ENCODE assay signal across 20 mouse cellular contexts in genomic region chr16:72772348-72772747, GRCm38 (mm10).
A peak's percentile ranks its signal among the peaks of the same experiment; 100 is the strongest.
DNase-seq lines count a peak whose midpoint lies in the region; ATAC-seq lines count a peak whose summit lies in the region.
"Had no signal": no experiment of that assay in that cellular context is flagged by ENCODE, and none has a peak within 500 bp of the region (broad histone marks: within the 10 kb centered on the region; RNA-seq: fewer than 3 reads in every experiment).

No protein-coding gene starts in this region.

- no peak for ATAC-seq in embryonic facial prominence, embryonic 11.5 days (replicated peaks; ENCODE audit: insufficient number of reproducible peaks, low FRiP score, low TSS enrichment, low read depth)
- ATAC-seq in forebrain, embryonic 14.5 days = peak; percentile 86
- peak; percentile 62; the same call in 1 of the 2 replicates for ATAC-seq in midbrain, embryonic 12.5 days (ENCODE audit: low FRiP score, low read depth)
- ATAC-seq: activated CD4-positive, CD25-positive, alpha-beta regulatory T cell, adult 4 months; CD4-positive, CD25-positive, alpha-beta regulatory T cell, adult 4 months; intestine, embryonic 15.5 days had no signal

- H3K36me3 ChIP-seq in embryonic facial prominence, embryonic 11.5 days (replicated peaks; ENCODE audit: control insufficient read depth, insufficient read depth, low read depth, low read length) = no peaks in the 10 kb centered on the region
- H3K36me3 ChIP-seq in embryonic facial prominence, embryonic 10.5 days (replicated peaks) = no peaks in the 10 kb centered on the region
- H3K36me3 ChIP-seq in forebrain, embryonic 14.5 days (ENCODE audit: control insufficient read depth, insufficient read depth, low read length) = no peaks in the 10 kb centered on the region
- H3K36me3 ChIP-seq in midbrain, embryonic 12.5 days = no peaks in the 10 kb centered on the region
- H3K36me3 ChIP-seq: heart, embryonic 15.5 days; intestine, embryonic 15.5 days; limb, embryonic 10.5 days had no signal

- H3K4me2 ChIP-seq in embryonic facial prominence, embryonic 11.5 days (ENCODE audit: low read depth, low read length) = no peak overlapping the region
- no peak overlapping the region for H3K4me2 ChIP-seq in forebrain, embryonic 14.5 days (ENCODE audit: low read length)
- H3K4me2 ChIP-seq in midbrain, embryonic 12.5 days (replicated peaks) = 0 out of 2 replicates have a peak overlapping the region, but pooled peaks have one; percentile 6
- H3K4me2 ChIP-seq: heart, embryonic 15.5 days; intestine, embryonic 15.5 days had no signal

- DNase-seq in embryonic facial prominence, embryonic 11.5 days (ENCODE audit: low spot score) = peak; percentile 38
- no peak for DNase-seq in embryonic facial prominence, embryonic 10.5 days (ENCODE audit: low spot score)
- peak; percentile 44 for DNase-seq in brain, adult 2 months (ENCODE audit: low read depth, low spot score)
- DNase-seq in forebrain, embryonic 14.5 days (ENCODE audit: low spot score) = peak; percentile 76
- no peak for DNase-seq in urinary bladder, postnatal 4 days (ENCODE audit: low spot score in 2 of 2)
- DNase-seq in MN1 (ENCODE audit: low spot score) = no peak
- DNase-seq in lung, adult 18-20 months = no peak
- DNase-seq: adrenal gland, postnatal 10 days; cerebellum, postnatal 36 days; heart, adult 2 months; heart, postnatal 4 days; lung, adult 2 months; thymus, postnatal 36 days had no signal

- 26% methylated on average over 5 of the region's 5 CpGs for WGBS in embryonic facial prominence, embryonic 11.5 days
- 29% methylated on average over 5 of the region's 5 CpGs for WGBS in embryonic facial prominence, embryonic 10.5 days
- WGBS in forebrain, embryonic 14.5 days = 29% methylated on average over 5 of the region's 5 CpGs
- WGBS in midbrain, embryonic 12.5 days = 25% methylated on average over 5 of the region's 5 CpGs

- H3K9ac ChIP-seq in embryonic facial prominence, embryonic 11.5 days (replicated peaks; ENCODE audit: low read length) = no peak overlapping the region
- H3K9ac ChIP-seq in forebrain, embryonic 14.5 days (ENCODE audit: low read length) = no peak overlapping the region
- no peak overlapping the region for H3K9ac ChIP-seq in midbrain, embryonic 12.5 days (replicated peaks)
- H3K9ac ChIP-seq: heart, embryonic 15.5 days; intestine, embryonic 15.5 days had no signal

- no peaks in the 10 kb centered on the region; the same call in 1 of the 2 replicates for H3K4me1 ChIP-seq in embryonic facial prominence, embryonic 11.5 days (ENCODE audit: control insufficient read depth, insufficient read depth, low read length)
- H3K4me1 ChIP-seq in embryonic facial prominence, embryonic 10.5 days = peaks cover 51% of the 10 kb centered on the region
- 0 out of 2 replicates have a peak, but pooled peaks cover 10% of the 10 kb centered on the region for H3K4me1 ChIP-seq in forebrain, embryonic 14.5 days (ENCODE audit: control insufficient read depth, insufficient read depth, low read length)
- peaks cover 35% of the 10 kb centered on the region for H3K4me1 ChIP-seq in midbrain, embryonic 12.5 days
- H3K4me1 ChIP-seq: heart, embryonic 15.5 days; intestine, embryonic 15.5 days had no signal

- no peak overlapping the region for H3K27ac ChIP-seq in embryonic facial prominence, embryonic 11.5 days (replicated peaks; ENCODE audit: low read depth, low read length)
- no peak overlapping the region for H3K27ac ChIP-seq in embryonic facial prominence, embryonic 10.5 days (replicated peaks)
- no peak overlapping the region for H3K27ac ChIP-seq in forebrain, embryonic 14.5 days (ENCODE audit: low read depth, low read length)
- H3K27ac ChIP-seq in midbrain, embryonic 12.5 days (replicated peaks) = peak overlapping the region; percentile 36
- H3K27ac ChIP-seq: heart, adult 2 months; heart, embryonic 15.5 days; intestine, embryonic 15.5 days; left cerebral cortex, adult 2 months; limb, embryonic 10.5 days had no signal

- H3K9me3 ChIP-seq in embryonic facial prominence, embryonic 11.5 days (replicated peaks; ENCODE audit: control insufficient read depth, low read length) = no peaks in the 10 kb centered on the region
- no peaks in the 10 kb centered on the region for H3K9me3 ChIP-seq in embryonic facial prominence, embryonic 10.5 days
- no peaks in the 10 kb centered on the region for H3K9me3 ChIP-seq in forebrain, embryonic 14.5 days (replicated peaks; ENCODE audit: control insufficient read depth, low read length)
- no peaks in the 10 kb centered on the region for H3K9me3 ChIP-seq in midbrain, embryonic 12.5 days
- H3K9me3 ChIP-seq: heart, embryonic 15.5 days; intestine, embryonic 15.5 days; limb, embryonic 10.5 days had no signal

- no peaks in the 10 kb centered on the region for H3K27me3 ChIP-seq in embryonic facial prominence, embryonic 11.5 days (ENCODE audit: control insufficient read depth, insufficient read depth, low read length)
- H3K27me3 ChIP-seq in embryonic facial prominence, embryonic 10.5 days (replicated peaks; ENCODE audit: low read depth, poor library complexity, severe bottlenecking) = no peaks in the 10 kb centered on the region
- H3K27me3 ChIP-seq in forebrain, embryonic 14.5 days (replicated peaks; ENCODE audit: control insufficient read depth, insufficient read depth, low read length) = no peaks in the 10 kb centered on the region
- no peaks in the 10 kb centered on the region for H3K27me3 ChIP-seq in midbrain, embryonic 12.5 days
- H3K27me3 ChIP-seq: heart, embryonic 15.5 days; intestine, embryonic 15.5 days had no signal

- H3K4me3 ChIP-seq in embryonic facial prominence, embryonic 11.5 days (ENCODE audit: low read depth, low read length) = no peak overlapping the region
- no peak overlapping the region for H3K4me3 ChIP-seq in embryonic facial prominence, embryonic 10.5 days
- H3K4me3 ChIP-seq in forebrain, embryonic 14.5 days (ENCODE audit: low read depth, low read length) = no peak overlapping the region
- no peak overlapping the region for H3K4me3 ChIP-seq in midbrain, embryonic 12.5 days
- H3K4me3 ChIP-seq: heart, adult 2 months; heart, embryonic 15.5 days; intestine, embryonic 15.5 days; left cerebral cortex, adult 2 months; limb, embryonic 10.5 days had no signal

Comparison
In these comparisons a context has a peak if more than half of its experiments do, and no peak if none do; other contexts are left out.
1. DNase-seq: peak in embryonic facial prominence, embryonic 11.5 days (single experiment), brain, adult 2 months (single experiment) and forebrain, embryonic 14.5 days (single experiment); none in embryonic facial prominence, embryonic 10.5 days (single experiment), urinary bladder, postnatal 4 days (0 of 2), MN1 (single experiment) and lung, adult 18-20 months (0 of 2).